Mouse (Mus musculus) brown adipose tissue, adult 24 weeks (tissue): ENCODE measurements around the gene Hist3h2ba. TPM values are rescaled to one million over a fixed set of nuclear protein-coding genes. Genes with fewer than 3 reads are reported as not detected.

Experiments
- H3K27ac ChIP-seq: fragments of 200-500 bp; replicated peaks from 2 replicates; pipeline ENCODE4 v1.5.1; 2012; ENCODE audit warnings: low read depth, mild to moderate bottlenecking, low read length
- H3K4me1 ChIP-seq: fragments of 200-500 bp; 2 replicates; pipeline ENCODE4 v1.6.1; 2012; ENCODE audit warnings: low read length, mixed read lengths; ENCODE audit not compliant: control insufficient read depth, insufficient read depth, insufficient read length
- H3K4me3 ChIP-seq: fragments of 200-500 bp; 2 replicates; pipeline ENCODE4 v1.5.1; 2012; ENCODE audit warnings: low read depth, mild to moderate bottlenecking, low read length, moderate library complexity; ENCODE audit not compliant: insufficient read depth
- polyA plus RNA-seq: library from polyadenylated mRNA; stranded (reverse); fragments of >200 nt; gene quantifications from 2 replicates; pipeline ENCODE4 v1.2.4, GENCODE M21; 2012; ENCODE audit not compliant: missing spikeins, insufficient read depth, insufficient read length

Gene Hist3h2ba
- polyA plus RNA-seq, 1 experiment = not detected

DNA sequence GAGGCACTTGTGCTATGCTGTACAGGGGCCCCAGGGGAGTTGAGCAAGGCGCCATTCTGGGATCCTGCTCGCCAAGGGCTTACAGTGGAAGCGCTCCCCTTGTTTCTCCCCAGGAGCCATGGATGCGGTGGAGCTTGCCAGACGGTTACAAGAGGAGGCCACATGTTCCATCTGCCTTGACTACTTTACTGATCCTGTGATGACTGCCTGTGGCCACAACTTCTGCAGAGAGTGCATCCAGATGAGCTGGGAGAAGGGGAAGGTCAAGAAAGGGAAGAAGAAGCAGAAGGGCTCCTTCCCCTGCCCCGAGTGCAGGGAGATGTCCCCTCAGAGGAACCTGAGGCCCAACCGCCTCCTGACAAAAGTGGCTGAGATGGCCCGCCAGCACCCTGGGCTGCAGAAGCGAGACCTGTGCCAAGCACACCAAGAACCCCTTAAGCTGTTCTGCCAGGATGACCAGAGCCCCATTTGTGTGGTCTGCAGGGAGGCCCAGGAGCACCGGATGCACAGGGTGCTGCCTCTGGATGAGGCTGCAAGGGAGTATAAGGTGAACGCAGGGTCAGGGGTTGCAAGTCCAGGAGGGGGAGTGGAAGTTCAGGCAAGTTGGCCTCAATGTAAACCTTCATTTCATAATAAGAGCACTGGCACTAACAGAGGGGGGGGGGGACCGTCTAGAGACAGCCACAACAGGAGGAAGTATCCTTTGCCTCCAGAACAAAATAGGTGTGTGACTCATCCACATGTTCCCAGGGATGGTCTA, 16.5 kb downstream of the Hist3h2ba start:
- H3K27ac ChIP-seq = no peak overlapping the region
- H3K4me1 ChIP-seq = no peaks in the 10 kb centered on the region
- no peak overlapping the region for H3K4me3 ChIP-seq

DNA sequence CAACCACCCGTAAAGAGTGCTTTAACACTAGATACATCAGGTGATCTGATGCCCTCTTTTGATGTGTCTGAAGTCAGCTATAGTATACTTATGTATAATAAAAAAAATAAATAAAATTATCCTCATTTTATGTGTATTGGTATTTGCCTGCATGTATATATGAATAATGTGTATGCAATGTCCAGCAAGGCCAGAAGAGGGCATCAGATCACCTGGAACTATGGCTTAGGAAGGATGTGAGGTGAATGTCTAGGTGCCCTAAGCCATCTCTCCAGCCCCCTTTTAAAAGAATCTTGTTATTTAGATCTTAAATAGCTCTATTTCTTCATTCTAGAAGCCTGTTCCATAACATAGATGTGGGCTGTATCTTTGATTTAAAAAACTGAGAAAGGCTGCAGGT, 18.6 kb downstream of the Hist3h2ba start:
- no peak overlapping the region for H3K27ac ChIP-seq
- no peak overlapping the region for H3K4me3 ChIP-seq
- no peaks in the 10 kb centered on the region for H3K4me1 ChIP-seq

DNA sequence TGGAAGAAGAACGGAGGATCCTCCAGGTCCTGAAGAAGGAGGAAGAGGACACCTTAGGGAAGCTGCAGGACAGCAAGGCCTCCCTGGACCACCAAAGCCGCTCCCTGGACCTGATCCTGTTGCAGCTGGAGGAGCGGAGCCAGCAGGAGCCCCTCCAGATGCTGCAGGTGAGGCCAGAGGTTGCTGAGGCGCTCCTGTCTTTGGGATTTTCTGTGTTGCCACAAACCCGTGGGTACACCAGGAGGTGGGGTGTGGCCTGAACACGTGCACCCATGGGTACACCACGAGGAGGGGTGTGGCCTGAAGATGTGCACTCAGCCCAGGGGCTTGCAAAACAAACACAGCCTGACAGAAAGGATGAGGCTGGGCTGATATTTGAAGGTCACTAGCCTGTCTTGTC, 19.8 kb downstream of the Hist3h2ba start:
- Histone ChIP-seq H3K4me3 (no peak overlapping the region), H3K27ac (no peak overlapping the region), H3K4me1 (no peaks in the 10 kb centered on the region)

DNA sequence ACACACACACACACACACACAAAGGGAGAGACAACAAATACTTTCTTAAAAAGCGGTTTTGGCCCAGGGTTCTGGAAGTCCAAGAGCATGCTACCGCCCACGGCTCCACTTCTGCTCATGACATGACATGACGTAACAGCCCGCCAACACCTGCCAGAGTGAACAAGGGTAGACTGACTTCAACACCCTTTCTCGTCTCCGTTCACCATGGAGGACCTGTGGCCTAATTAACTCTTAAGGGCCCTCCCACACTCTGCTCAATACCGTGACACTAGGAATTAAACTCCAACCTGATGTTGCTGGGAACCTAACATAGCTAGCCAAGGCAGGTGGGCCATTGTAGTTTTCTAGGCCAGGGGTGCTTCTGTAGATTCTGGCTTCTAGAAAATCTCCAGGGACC, 20.3 kb downstream of the Hist3h2ba start:
- Histone ChIP-seq H3K4me3 (no peak overlapping the region), H3K4me1 (no peaks in the 10 kb centered on the region), H3K27ac (no peak overlapping the region)

DNA sequence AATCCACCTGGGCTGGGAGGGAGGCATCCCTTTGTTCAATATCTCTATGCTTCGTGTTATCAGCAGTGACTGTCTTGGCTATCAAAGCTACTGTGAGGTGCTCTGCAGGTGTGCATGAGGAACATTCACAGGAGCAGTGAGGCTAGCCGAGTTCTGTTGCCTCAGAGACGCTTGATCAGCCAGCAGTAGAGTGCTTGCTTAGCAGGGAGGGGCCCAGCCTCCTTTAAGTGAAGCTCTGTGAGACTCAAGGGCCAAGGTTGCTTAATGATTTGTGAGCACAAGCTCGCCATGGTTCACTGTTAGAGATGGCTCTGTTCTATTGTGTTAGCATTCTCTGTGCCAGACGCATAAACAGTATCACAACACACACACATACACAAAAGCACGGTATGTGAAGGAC, 20.9 kb downstream of the Hist3h2ba start:
- Histone ChIP-seq H3K27ac (no peak overlapping the region), H3K4me1 (no peaks in the 10 kb centered on the region), H3K4me3 (no peak overlapping the region)

DNA sequence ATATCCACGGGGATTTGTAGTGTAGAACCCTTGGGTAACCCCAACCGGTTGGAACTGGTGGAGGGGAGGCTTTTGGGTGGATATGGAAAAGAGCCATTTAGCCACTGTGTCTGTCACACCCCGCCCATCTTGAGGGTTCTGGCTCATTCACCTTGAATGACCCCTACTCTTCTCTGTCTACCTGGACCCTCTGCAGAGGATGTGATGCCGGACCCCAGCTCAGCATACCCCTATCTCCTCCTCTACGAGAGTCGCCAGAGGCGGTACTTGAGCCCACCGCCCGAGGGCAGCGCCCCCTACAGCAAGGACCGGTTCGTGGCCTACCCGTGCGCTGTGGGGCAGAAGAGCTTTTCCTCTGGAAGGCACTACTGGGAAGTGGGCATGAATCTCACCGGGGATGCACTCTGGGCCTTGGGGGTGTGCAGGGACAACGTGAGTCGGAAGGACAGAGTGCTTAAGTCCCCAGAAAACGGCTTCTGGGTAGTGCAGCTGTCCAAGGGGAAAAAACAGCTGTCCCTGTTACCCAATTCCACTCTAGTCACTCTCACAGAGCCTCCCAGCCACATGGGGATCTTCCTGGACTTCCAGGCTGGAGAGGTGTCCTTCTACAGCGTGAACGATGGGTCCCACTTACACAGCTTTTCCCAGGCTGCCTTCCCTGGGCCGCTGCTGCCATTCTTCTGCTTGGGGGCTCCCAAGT, 22.3 kb downstream of the Hist3h2ba start:
- no peak overlapping the region for H3K27ac ChIP-seq
- H3K4me1 ChIP-seq = 0 out of 2 replicates have a peak, but pooled peaks cover 2% of the 10 kb centered on the region
- no peak overlapping the region for H3K4me3 ChIP-seq

DNA sequence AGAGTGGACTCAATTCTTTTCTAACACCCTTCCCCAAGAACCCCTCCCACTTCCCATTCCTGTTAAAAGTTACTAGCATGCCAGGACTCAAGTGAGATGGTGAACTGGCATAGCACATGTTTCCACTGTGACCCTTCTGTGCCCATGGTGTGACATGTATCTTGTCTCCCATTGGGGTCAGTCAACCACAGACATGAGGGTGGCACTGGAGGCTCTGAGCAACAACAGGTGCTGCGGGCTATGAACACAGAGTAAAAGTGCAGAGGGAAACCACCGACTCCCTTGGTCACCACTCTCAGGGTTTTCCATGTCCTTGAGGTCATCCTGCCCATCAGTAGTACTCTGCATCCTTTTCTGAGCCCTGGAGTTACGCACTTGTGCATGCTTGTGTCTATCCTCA, 23.1 kb downstream of the Hist3h2ba start:
- H3K4me3 ChIP-seq = no peak overlapping the region
- H3K27ac ChIP-seq = no peak overlapping the region
- 0 out of 2 replicates have a peak, but pooled peaks cover 2% of the 10 kb centered on the region for H3K4me1 ChIP-seq

DNA sequence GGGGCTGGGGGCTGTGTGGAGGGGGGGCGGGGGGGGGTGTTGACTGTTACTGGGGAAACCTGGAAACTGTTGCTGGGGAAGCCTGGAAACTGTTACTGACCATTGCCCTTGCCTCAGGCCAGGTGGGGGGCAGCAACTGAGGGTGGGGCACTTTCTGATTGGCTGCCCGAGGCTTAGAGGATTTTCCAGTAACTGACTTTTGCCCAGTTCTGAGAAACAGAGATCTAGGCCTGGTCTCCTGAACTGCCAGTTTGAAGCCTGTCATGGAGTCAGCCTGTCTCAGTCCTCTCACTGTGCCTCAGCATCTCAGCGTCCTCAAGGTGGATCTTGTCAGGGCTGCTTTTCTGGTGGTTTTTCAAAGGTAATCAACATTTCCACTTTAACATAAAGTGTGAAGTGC, 25.7 kb downstream of the Hist3h2ba start:
- Histone ChIP-seq H3K4me1 (peaks cover 4% of the 10 kb centered on the region; the same call in 1 of the 2 replicates), H3K27ac (no peak overlapping the region), H3K4me3 (no peak overlapping the region)

DNA sequence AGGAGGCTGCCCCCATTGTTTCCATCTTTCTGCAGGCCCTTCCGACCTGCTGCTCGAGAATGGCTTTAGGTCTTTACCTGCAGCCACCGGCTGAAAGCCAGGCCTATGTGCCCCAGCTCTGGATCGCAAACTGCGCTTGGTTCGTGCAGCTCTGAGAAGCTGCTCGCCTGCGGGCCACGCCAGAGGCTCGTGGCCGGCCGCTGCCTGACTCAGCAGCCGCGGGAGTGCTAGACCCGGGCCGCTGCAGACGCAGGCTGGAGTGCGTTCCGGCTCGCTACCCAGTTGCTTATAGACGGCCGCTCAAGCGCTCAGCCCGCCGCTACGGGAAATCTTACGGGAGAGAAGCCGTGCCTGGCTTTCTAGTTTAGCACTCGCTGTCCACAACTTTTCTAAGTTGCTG, 28.4 kb downstream of the Hist3h2ba start:
- Histone ChIP-seq H3K27ac (no peak overlapping the region), H3K4me3 (peak overlapping the region; percentile 86), H3K4me1 (peaks cover 14% of the 10 kb centered on the region)

DNA sequence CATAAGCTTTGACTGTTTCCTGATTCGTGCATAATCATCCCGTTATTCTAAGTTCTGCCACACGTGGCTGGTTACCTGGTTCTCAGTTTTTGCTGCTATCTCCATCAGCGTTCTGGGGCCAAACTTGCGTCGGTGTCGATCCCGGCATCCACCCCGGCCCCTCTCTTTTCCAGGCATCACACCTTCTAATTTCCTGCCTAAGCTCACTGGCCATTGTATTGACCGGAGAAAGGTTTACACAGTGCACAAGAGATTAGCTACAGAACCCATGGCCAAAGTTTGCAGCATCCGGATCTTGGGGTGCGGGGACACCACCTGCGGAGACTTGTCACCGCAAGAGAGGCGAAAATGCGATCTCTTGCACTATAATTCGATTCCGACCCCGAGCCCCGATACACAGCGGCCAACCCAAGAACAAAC, 28.9 kb downstream of the Hist3h2ba start:
- H3K4me3 ChIP-seq = peak overlapping the region; percentile 86
- peak overlapping the region; percentile 37 for H3K27ac ChIP-seq
- H3K4me1 ChIP-seq = peaks cover 14% of the 10 kb centered on the region

DNA sequence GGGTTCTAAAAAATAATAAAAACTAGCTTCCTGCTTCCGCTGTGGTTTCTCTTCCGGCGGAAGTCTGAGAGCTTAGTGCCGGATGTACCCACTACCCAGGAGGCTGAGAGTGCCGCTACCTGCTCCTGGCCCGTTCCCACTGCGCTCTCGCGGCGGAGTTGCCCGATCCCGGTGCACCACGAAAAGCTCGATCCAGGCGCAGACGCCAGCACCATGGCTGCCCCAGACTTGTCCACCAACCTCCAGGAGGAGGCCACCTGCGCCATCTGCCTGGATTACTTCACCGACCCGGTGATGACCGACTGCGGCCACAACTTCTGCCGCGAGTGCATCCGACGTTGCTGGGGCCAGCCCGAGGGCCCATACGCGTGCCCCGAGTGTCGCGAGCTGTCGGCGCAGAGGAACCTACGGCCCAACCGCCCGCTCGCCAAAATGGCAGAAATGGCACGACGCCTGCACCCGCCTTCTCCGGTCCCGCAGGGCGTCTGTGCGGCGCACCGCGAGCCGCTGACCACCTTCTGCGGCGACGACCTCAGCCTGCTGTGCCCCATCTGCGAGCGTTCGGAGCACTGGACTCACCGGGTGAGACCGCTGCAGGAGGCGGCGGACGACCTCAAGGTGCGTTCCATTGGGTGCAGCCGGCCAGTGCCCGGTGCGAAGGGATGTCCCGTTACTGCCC, 29.4 kb downstream of the Hist3h2ba start, which contains the start of gene Trim11:
Gene Trim11 (plus strand): TSS at position 67 of the 679 bp plus-strand sequence.
- Histone ChIP-seq H3K4me1 (peaks cover 14% of the 10 kb centered on the region), H3K27ac (peak within 1 kb of the TSS; percentile 70), H3K4me3 (peak within 1 kb of the TSS; percentile 86)

DNA sequence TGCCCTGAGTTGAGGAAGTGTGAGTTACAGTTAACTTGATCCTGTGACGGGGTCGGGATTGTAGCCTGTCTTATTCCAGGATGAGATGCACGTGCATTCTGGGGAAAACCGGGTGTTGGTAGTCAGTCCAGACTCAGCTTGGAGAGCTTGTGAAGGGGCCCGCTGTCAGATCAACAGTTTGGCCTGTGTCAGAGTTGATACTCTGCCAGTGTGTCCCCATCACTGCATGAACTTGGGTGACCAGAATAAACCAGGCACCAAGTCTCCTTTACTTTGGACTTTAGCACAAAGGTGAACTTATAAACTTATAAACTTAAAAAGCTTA, 29.9 kb downstream of the Hist3h2ba start:
- Histone ChIP-seq H3K27ac (peak overlapping the region; percentile 70), H3K4me1 (peaks cover 14% of the 10 kb centered on the region), H3K4me3 (peak overlapping the region; percentile 86)

DNA sequence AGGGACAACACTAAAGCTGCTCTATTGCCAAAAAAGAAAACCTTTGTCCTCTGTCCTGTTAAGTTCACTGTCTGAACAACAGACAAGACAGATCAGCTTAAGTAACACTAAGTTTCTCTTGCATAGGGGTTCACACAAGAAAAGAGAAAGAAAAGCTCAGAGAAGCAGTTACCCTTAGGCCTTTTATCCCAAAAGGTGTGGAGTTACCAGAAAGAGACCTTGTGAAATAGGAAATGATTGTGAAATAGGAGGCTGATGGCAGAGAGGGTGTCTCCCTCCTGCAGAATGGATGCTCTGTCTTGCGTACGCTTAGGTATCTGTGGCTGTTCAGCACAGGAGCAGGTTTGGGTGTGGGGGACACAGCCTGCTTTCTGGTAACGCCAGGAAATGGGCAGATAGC, 30.5 kb downstream of the Hist3h2ba start:
- Histone ChIP-seq H3K4me1 (peaks cover 14% of the 10 kb centered on the region), H3K4me3 (peak overlapping the region; percentile 86), H3K27ac (0 out of 2 replicates have a peak overlapping the region, but pooled peaks have one; percentile 6)

DNA sequence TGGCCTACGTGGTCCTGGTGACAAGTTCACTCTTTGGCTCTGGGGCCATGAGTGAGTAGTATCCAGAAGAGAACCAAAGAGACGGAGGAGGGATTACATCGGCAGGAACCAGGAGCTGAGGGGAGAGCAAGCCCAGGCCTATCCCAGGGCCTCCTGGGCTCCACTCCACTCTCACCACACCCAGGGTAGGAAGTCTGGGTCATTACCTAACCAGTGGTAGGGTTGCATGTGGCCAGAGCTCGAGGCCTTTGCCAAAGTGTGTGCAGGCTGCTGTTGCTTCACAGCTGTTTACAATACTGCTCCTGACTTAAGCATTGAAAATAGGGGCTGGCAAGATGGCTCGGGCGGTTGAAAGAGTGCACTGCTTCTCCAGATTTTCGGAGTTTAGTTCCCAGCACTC, 30.9 kb downstream of the Hist3h2ba start:
- H3K4me1 ChIP-seq = peaks cover 14% of the 10 kb centered on the region

DNA sequence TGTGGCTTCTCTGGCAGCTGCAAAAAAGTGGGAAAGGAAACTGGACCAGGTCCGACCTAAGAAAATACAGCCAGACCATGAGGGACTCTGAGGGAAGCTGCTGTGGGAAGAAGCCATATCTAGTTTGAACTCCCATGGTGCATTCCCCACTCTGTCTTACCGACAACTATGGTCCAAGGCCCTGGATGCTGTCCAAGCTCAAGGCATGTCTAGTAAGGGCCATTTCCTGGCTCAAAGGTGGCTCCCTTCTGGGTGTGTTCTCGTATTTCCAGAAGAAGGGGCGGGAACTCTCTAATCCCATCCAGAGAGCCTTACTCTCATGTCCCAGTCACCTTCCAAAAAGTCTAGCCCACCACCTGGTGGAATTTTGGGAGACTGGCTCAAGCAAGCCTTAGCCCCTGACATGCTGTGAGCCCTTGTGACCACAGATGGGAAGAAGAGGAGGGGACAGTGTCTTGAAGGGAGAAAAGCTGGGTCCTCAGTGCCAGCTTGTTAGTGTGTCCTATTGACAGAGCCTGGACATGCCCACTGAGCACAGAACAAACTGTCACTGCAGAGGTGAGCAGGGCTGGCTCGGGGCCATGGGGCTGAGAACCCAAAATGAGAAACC, 31.8 kb downstream of the Hist3h2ba start:
- Histone ChIP-seq H3K27ac (no peak overlapping the region), H3K4me1 (peaks cover 14% of the 10 kb centered on the region), H3K4me3 (no peak overlapping the region)

More for the DNA sequence above, 30.9 kb downstream of the Hist3h2ba start:
- peak overlapping the region; percentile 86 for H3K4me3 ChIP-seq
- H3K27ac ChIP-seq = 0 out of 2 replicates have a peak overlapping the region, but pooled peaks have one; percentile 6
